Mouse (Mus musculus): ENCODE data around the gene Rag2. TPM values are rescaled to one million over a fixed set of nuclear protein-coding genes. Genes with fewer than 3 reads are reported as not detected.
A peak's percentile ranks its signal among the peaks of the same experiment; 100 is the strongest.

The Rag2 gene
- polyA plus RNA-seq, 1 experiment: not detected

DNA sequence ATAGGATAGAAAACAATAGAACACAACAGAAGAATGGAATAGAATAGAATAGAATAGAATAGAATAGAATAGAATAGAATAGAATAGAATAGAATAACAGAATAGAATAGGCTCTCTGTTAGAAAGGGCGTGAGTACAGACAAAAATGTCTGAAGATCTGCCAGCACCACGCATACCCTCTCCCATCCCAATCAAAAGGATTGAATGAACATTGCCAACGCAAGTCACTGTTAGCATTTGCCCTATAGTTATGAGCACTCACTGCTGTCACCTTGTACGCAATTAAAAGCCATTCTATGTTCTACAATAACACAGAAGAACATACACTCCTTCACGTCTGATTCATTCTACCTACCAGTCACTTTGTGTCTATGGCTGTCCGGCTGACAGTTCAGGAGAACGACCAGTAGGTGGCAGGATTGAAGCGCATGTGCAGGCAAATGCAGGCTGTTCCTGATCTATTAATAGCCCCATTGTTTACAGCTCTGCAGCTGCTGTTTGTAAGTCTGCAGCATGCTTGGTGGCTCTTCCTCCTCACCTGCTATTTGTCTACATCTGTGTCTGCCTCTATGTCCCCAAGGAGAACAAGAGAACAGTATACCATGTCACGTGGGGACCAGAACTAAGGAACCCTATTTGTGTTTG lies 40.7 kb downstream of the Rag2 start:
- Histone ChIP-seq H3K4me3 (ENCODE audit: insufficient read depth, low read depth, low read length) (no peak overlapping the region), H3K4me1 (ENCODE audit: control insufficient read depth, insufficient read depth, low read length) (no peaks in the 10 kb centered on the region), H3K27ac (ENCODE audit: insufficient read depth, low read depth, low read length) (no peak overlapping the region)
- TF ChIP-seq POLR2A (IDR thresholded peaks at IDR 0.05; ENCODE audit: insufficient read depth, low read depth, low read length): no peak
- peak; percentile 41; the same call in 1 of the 2 replicates for TF ChIP-seq CTCF (IDR thresholded peaks at IDR 0.05; ENCODE audit: insufficient read depth, low read depth, low read length)
- WGBS: 20% methylated on average over 9 of the region's 9 CpGs

DNA sequence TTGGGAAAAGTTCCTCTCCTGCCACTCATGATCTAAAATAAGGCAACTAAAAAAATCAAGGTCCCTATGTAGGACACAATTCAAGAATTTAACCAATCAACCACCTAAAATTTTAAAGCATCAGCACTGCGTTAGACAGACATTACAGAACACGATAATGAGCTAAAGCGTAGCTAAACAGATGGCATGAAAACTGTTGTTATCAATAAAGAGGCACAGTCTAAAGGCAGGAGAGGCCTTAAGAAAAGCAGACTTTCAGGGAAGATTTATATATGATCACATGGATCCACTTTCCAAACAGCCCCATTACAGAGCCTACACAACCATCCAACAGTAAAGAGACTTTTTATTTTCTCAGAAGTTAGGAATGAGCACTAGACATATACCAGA lies 41.2 kb downstream of the Rag2 start:
- TF ChIP-seq POLR2A (IDR thresholded peaks at IDR 0.05; ENCODE audit: insufficient read depth, low read depth, low read length): no peak
- TF ChIP-seq CTCF (IDR thresholded peaks at IDR 0.05; ENCODE audit: insufficient read depth, low read depth, low read length): no peak
- WGBS: 54% methylated on average over 3 of the region's 3 CpGs
- no peak overlapping the region for H3K4me3 ChIP-seq (ENCODE audit: insufficient read depth, low read depth, low read length)
- no peak overlapping the region for H3K27ac ChIP-seq (ENCODE audit: insufficient read depth, low read depth, low read length)
- H3K4me1 ChIP-seq (ENCODE audit: control insufficient read depth, insufficient read depth, low read length): no peaks in the 10 kb centered on the region

DNA sequence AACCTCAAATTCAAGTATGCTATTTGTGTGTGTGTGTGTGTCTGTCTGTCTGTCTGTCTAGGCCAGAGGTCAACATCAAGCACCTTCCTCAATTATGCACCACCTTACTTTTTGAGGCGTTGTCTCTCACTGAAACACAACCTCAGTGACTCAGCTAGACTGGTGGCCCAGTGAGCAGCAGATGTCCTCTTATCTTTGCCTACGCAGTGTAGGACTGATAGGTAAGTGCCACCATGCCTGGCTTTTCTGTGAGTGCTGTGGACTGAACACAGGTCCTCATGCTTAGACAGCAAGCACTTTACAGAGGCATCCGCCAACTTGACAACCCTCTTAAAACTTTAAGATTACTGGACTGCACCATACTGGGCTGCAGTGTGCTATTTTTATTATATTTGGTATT lies 44.2 kb downstream of the Rag2 start:
- H3K27ac ChIP-seq (ENCODE audit: insufficient read depth, low read depth, low read length): no peak overlapping the region
- WGBS: 98% methylated on average over 3 of the region's 3 CpGs
- H3K4me1 ChIP-seq (ENCODE audit: control insufficient read depth, insufficient read depth, low read length): no peaks in the 10 kb centered on the region
- TF ChIP-seq POLR2A (IDR thresholded peaks at IDR 0.05; ENCODE audit: insufficient read depth, low read depth, low read length) (no peak), CTCF (IDR thresholded peaks at IDR 0.05; ENCODE audit: insufficient read depth, low read depth, low read length) (no peak)
- no peak overlapping the region for H3K4me3 ChIP-seq (ENCODE audit: insufficient read depth, low read depth, low read length)

DNA sequence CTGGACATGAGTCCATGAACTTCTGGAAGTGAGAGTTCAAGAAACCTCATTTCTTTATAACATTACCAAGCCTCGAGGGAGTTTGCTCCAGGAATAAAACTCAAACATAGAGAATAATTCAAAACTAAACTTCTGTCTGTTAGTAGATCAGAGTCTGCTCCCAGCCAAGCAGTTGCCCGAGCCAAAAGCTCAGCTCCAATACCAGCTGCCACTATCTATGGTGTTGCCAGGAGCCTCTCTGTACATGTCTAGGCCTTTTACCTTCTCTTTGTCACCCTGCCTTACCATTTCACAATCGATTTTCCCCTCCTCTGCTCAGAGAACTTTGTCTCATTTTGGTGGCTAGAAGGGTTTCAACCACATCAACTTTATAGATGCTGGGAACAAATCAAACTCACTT lies 49.0 kb downstream of the Rag2 start:
- TF ChIP-seq CTCF (IDR thresholded peaks at IDR 0.05; ENCODE audit: insufficient read depth, low read depth, low read length): no peak
- no peak for TF ChIP-seq POLR2A (IDR thresholded peaks at IDR 0.05; ENCODE audit: insufficient read depth, low read depth, low read length)
- Histone ChIP-seq H3K4me3 (ENCODE audit: insufficient read depth, low read depth, low read length) (no peak overlapping the region), H3K4me1 (ENCODE audit: control insufficient read depth, insufficient read depth, low read length) (no peaks in the 10 kb centered on the region), H3K27ac (ENCODE audit: insufficient read depth, low read depth, low read length) (no peak overlapping the region)
- 83% methylated on average over 3 of the region's 3 CpGs for WGBS

DNA sequence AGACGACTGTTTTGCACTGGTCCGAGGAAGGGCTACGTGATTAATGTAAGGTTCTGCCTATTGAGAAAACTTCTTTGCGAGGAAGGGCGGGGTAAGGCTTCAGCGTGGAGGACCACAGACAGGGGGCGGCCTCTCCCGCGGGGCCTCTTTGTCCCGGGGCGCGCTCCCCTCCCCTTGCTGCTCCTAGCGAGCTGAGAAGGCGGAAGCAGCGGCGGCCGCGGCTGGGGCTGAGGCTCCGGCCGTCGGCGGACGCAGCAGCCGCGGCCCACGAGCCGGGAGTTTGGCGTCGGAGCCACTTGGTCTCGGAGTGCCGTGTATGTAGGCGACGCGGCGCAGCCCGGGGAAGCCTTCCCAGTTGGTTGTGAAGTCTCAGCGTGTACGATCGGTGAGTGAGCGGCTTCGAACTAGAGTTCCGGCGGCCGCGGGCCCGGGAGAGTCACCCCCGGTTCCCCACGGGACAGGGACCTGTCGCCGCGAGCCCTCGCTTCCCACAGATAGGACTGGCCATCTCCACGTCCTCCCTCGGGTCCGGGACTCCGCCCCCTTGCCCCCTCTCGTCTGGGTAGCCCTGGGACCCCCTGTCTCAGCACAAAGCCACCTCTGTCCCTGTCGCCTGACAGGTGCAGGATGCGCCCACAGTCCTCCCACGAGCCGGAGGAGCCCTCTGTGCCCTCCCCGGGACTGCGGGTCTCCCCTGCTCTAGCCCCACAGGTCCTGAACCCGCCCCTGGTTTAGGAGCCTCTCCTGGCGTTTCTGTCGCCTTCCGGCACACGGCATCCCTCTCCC lies 53.9 kb downstream of the Rag2 start, which contains the start of gene Traf6:
TSS of gene Traf6 (plus strand) at position 194 of the 786 bp plus-strand sequence.
- WGBS: under 1% methylated on average over 68 of the region's 68 CpGs
- Histone ChIP-seq H3K4me1 (ENCODE audit: control insufficient read depth, insufficient read depth, low read length) (no peaks in the 10 kb centered on the region), H3K27ac (ENCODE audit: insufficient read depth, low read depth, low read length) (no peak within 1 kb of the TSS), H3K4me3 (ENCODE audit: insufficient read depth, low read depth, low read length) (peak within 1 kb of the TSS; percentile 96)
- TF ChIP-seq CTCF (IDR thresholded peaks at IDR 0.05; ENCODE audit: insufficient read depth, low read depth, low read length) (no peak; the same call in 1 of the 2 replicates), POLR2A (IDR thresholded peaks at IDR 0.05; ENCODE audit: insufficient read depth, low read depth, low read length) (peak; percentile 75)

DNA sequence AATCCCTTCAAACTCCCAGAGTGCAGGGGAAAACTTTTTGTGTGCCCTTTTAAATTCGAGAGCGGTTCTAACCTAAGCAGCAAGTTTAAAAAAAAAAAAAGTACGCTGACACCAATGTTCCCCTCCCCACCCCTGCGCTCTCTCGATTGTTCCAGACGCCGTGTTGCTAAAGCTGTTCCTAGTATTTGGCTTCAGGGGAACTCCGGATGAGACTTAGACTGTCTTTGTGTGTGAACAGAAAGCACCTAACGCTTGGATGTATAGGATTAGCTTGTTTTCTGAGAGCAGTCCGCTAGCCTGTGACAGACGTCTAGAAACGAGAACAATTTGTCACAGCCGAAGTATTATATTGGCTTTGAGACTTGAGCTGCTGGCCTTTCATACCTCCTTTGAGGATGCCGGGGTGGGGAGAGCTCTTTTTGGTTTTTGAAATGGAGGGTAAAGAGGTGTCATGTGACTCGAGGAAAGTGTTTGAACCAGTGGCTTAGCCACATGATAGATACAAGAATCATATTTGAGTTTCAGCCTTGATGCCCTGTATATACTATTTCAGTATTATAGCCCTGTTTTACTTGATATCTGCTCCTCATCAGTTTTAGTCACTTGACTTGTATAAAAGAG lies 54.8 kb downstream of the Rag2 start:
- WGBS: 2% methylated on average over 15 of the region's 15 CpGs
- Histone ChIP-seq H3K4me1 (ENCODE audit: control insufficient read depth, insufficient read depth, low read length) (peaks cover under 1% of the 10 kb centered on the region; the same call in 1 of the 2 replicates), H3K4me3 (ENCODE audit: insufficient read depth, low read depth, low read length) (peak overlapping the region; percentile 96; the same call in 1 of the 2 replicates), H3K27ac (ENCODE audit: insufficient read depth, low read depth, low read length) (no peak overlapping the region)
- no peak for TF ChIP-seq POLR2A (IDR thresholded peaks at IDR 0.05; ENCODE audit: insufficient read depth, low read depth, low read length)
- TF ChIP-seq CTCF (IDR thresholded peaks at IDR 0.05; ENCODE audit: insufficient read depth, low read depth, low read length): no peak

Other genes starting within 250 kb of the Rag2 start
- 321 and 562 TPM in 2 replicates for gene Rag1, start 24.8 kb downstream of the Rag2 start, polyA plus RNA-seq (2012; ENCODE audit: insufficient read depth, insufficient read length, low replicate concordance, missing spikeins)
- gene B230118H07Rik, start 24.8 kb downstream of the Rag2 start, polyA plus RNA-seq (2012; ENCODE audit: insufficient read depth, insufficient read length, low replicate concordance, missing spikeins): not detected in 2 replicates
- gene Traf6, start 53.7 kb downstream of the Rag2 start, polyA plus RNA-seq (2012; ENCODE audit: insufficient read depth, insufficient read length, low replicate concordance, missing spikeins): not detected in 2 replicates